Mouse (Mus musculus) heart, adult 18-20 months (tissue): Measurements from ENCODE around the gene Psmd9. TPM values are rescaled to one million over a fixed set of nuclear protein-coding genes. Genes with fewer than 3 reads are reported as not detected.
A peak's percentile ranks its signal among the peaks of the same experiment; 100 is the strongest.

ENCODE experiments used
- DNase-seq, 2 experiments: peaks; one replicate each; pipeline ENCODE4 v3.0.0; 2021 to 2022; ENCODE audit warnings: mixed read lengths in 1 of 2
- long read RNA-seq, 2 experiments: library from polyadenylated mRNA; stranded (forward); transcript quantifications; one replicate each; pipeline ENCODE4 v2.0.0; 2021
- total RNA-seq, 2 experiments: library from RNA; stranded (reverse); gene quantifications; 2 replicates each; pipeline ENCODE4 v1.2.3; 2021

The Psmd9 gene
- total RNA-seq = 10 to 100 TPM; 12.9 to 17.0 TPM
- long read RNA-seq, experiment 1, transcript Psmd9-201 (6 exons, 2,597 nt) = major isoform, 26 of 29 reads
- long read RNA-seq, experiment 1, partial matches to known transcripts = 0 of 29 reads
- long read RNA-seq, experiment 1, other reads (novel, unspliced or antisense) = 2 of 29 reads
- long read RNA-seq, experiment 2, transcript Psmd9-201 (6 exons, 2,597 nt) = major isoform, 5 of 7 reads
- long read RNA-seq, experiment 2, partial matches to known transcripts = 1 of 7 reads
- long read RNA-seq, experiment 2, other reads (novel, unspliced or antisense) = 1 of 7 reads

- no peak for DNase-seq
Measured at GRCm38 (mm10) chr5:123169284-123169683, at the start of gene Psmd9. Gene Psmd9 (plus strand): TSS chr5:123169413.

GRCm38 (mm10) chr5:123120624-123121215 is 48.5 kb upstream of the Psmd9 start:
- DNase-seq = no peak

GRCm38 (mm10) chr5:123122181-123122580 is 47.0 kb upstream of the Psmd9 start:
- DNase-seq = no peak

GRCm38 (mm10) chr5:123125105-123125504 is 44.1 kb upstream of the Psmd9 start:
- no peak for DNase-seq

GRCm38 (mm10) chr5:123125638-123126406 is 43.4 kb upstream of the Psmd9 start:
- DNase-seq = peak; percentile 43 to 60

GRCm38 (mm10) chr5:123127031-123127430 is 42.2 kb upstream of the Psmd9 start:
- DNase-seq = no peak

GRCm38 (mm10) chr5:123128426-123129169 is 40.6 kb upstream of the Psmd9 start:
- DNase-seq = peak in 1 of 2 experiments; percentile 78

GRCm38 (mm10) chr5:123129170-123129757 is 39.9 kb upstream of the Psmd9 start:
- no peak for DNase-seq

GRCm38 (mm10) chr5:123130030-123130813 is 39.0 kb upstream of the Psmd9 start:
- no peak for DNase-seq

GRCm38 (mm10) chr5:123130814-123131148 is 38.4 kb upstream of the Psmd9 start:
- no peak for DNase-seq

GRCm38 (mm10) chr5:123132308-123133071 is 36.7 kb upstream of the Psmd9 start, which contains the start of gene Rhof:
Gene Rhof (minus strand): TSS chr5:123132692.
- DNase-seq = peak; percentile 85 to 95

- peak; percentile 89 to 97 for DNase-seq
Measured at GRCm38 (mm10) chr5:123133083-123133783, 36.0 kb upstream of the Psmd9 start.

- peak in 1 of 2 experiments; percentile 33 for DNase-seq
Measured at GRCm38 (mm10) chr5:123133784-123134143, 35.4 kb upstream of the Psmd9 start.

GRCm38 (mm10) chr5:123134186-123134874 is 34.9 kb upstream of the Psmd9 start:
- peak; percentile 86 to 90 for DNase-seq

- no peak for DNase-seq
Measured at GRCm38 (mm10) chr5:123134875-123135382, 34.3 kb upstream of the Psmd9 start.

- peak; percentile 97 to 98 for DNase-seq
Measured at GRCm38 (mm10) chr5:123135471-123136360, 33.5 kb upstream of the Psmd9 start.

GRCm38 (mm10) chr5:123136361-123137043 is 32.7 kb upstream of the Psmd9 start:
- peak; percentile 95 to 98 for DNase-seq
